Mouse (Mus musculus) liver, postnatal 0 days (tissue): ENCODE data around the gene Rac3.

Source experiments
- CTCF ChIP-seq: sonication (generic); IDR thresholded peaks from 2 replicates; pipeline ENCODE4 v1.5.1; 2016; ENCODE audit warnings: antibody characterized with exemption, low read depth
- EP300 ChIP-seq: IDR thresholded peaks from 2 replicates; pipeline ENCODE4 v1.6.1; 2016; ENCODE audit warnings: antibody characterized with exemption, low read depth, mild to moderate bottlenecking

GRCm38 (mm10) chr11:120726243-120727168, 5.2 kb downstream of the Rac3 start:
- TF ChIP-seq CTCF (peak; percentile 5; the same call in 1 of the 2 replicates), EP300 (no peak)
